Mouse (Mus musculus) ovary, adult 18-20 months (tissue): ENCODE results near the gene Exosc5.

Experiments used
- DNase-seq: peaks from one replicate; pipeline ENCODE4 v3.0.0; 2022; ENCODE audit warnings: low spot score, mixed read lengths

Exosc5 gene

DNA sequence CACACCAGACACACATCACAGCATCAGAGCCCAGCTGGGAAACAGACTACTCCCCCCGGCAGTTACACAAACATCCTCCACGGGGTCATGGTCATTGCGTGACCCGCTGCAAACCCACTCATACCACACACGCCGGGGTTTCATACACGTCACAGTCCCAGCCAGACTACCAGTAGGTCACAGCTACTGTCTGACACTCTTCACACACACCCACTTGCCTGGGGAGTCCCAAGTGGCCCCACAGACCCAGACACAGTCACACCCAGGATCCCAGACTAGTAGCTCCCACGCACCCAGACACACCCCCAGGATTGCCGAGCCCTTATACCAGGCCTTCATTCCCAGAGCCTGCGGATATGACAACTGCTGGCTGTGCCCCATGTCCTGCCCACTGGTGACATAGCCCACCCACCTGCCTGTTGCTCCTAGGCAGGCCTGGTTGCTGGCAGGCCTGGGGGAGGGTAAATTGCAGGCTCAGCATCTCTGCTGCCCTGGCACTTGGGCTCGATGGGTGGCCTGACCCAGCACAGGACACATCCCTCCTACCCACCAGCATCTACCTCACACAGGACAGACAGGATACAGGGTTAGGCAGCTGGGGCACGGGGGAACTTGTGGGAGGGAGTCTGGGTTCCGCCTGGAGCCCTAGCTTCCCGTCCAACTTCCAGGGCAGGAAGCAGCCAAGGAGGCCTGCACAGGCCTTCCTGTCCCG is 48.8 kb downstream of the Exosc5 start:
- DNase-seq, result peak; percentile 50

DNA sequence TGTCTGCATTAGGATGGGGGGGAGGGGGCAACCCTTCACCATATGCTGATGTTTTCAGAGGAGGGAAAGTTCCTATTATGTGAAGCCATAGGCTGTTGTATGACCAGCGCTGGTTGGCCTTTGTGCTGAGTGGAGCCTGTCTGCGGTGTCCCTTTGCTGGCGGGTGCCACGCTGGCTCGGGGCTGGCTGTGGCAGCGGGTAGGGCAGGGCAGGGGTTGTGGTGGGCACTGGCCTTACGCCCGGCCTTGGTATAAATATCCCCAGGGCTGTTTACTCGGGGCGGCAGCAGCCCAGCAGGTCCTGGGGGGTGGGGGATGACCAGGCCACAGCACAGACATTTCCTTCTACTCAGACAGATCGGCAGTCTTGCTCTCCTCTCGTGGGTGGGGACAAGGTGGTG is 51.0 kb downstream of the Exosc5 start:
- DNase-seq, result no peak

DNA sequence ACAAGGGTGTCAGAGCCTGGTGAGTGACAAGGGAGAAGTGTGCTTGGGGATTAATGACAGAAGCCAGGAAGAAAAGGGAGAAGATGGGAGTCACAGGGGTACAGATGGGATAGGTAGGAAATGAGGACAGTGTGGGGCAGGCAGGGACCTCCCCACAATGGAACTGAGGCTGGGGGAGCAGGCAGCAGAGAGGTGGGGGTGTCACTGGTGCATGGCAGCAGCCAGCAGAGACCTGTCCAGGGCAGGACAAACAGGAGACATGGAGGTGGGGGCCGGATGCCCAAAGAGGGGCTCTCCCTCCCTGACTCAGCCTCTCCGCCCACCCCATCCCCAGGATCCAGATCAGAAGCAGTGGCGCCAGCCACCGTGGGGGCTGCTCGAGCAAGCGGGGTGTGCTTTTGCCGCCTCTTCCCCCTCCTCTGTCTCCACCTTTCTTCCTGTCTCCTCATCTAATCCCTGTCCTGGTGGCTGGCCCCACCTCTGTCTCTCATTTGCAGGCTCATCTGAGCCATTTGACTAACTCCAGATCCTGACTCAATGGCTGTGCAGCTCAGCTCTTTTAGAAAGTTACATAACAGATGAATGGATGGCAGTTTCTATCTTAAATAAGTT is 51.7 kb downstream of the Exosc5 start:
- no peak for DNase-seq

DNA sequence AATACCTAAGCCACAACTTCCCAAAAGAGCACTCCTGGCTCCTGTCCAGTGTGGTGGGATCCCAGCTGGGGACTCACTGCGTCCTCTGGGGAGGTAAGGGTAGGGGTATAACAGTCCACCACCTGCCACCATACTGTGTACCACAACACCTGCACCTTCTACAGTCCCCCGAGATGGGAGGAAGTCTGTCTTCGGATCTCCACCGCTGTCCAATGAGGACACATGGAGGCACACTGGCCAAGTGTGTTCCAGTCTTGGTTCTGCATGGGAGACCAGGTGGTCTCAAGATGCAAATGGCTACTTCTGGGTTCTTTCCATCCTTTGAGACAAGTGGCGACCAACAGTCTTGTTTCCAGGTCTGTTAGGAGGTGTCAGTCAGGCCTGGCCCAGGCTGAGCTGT is 52.2 kb downstream of the Exosc5 start:
- no peak for DNase-seq

DNA sequence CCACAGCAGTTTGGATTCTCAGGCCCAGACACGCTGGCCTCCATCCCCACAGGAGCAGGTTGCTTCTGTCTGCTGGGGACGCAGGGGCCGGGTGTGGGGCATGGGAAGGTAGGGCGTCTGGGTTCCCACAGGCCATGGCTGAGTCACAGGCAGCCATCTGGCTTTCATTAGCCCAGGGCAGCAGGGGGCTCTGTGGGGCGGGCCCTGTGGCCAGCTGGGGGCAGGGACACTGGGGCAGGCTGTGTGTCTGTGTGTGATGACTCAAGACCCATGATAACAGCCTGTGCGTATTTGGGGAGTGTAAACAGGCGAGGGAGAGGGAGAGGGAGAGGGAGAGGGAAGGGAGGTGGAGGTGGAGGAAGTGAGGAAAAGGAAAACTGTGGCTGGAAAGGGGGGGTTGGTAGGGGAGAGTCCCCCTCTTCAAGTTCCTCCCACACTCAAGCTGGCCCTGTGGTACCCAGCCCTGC is 52.8 kb downstream of the Exosc5 start:
- peak; percentile 76 for DNase-seq

DNA sequence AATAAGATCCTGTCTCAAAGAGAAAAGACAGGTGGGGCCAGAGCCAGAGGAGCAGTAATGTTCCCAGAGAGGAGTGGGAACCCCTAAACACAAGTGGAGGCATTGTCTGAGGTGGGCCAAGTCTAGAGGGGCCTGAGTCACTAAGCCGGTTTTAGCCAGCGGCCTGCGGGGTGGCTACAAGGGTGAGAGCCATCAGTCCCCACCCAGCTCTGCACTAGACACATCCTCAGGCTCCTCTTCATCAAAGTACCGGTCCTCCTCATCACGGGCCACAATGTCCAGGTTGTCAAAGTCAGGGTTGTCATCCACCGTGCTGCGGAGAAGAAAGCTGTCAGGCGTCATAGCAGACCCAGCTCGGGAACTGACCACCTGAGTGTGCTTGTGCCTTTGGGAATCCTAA is 53.8 kb downstream of the Exosc5 start:
- no peak for DNase-seq

DNA sequence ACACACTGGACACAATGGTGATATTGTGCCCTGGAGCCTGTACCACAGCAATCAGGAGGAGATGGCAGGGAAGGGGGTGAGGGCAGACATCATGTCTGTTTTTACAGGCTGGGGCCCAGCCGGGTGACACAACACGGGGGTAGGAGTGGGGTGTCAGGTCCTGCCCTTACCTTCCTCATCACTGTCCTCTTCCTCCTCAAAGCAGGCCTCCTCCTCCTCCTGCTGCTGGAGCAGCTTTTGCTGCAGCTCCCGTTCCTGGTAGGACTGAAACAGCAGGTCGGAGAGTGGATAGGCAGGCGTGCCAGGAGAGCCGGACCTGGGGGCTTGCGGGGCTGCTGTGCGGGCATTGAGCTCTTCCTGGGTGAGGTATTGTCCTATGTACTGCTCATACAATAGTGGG is 55.6 kb downstream of the Exosc5 start:
- no peak for DNase-seq

DNA sequence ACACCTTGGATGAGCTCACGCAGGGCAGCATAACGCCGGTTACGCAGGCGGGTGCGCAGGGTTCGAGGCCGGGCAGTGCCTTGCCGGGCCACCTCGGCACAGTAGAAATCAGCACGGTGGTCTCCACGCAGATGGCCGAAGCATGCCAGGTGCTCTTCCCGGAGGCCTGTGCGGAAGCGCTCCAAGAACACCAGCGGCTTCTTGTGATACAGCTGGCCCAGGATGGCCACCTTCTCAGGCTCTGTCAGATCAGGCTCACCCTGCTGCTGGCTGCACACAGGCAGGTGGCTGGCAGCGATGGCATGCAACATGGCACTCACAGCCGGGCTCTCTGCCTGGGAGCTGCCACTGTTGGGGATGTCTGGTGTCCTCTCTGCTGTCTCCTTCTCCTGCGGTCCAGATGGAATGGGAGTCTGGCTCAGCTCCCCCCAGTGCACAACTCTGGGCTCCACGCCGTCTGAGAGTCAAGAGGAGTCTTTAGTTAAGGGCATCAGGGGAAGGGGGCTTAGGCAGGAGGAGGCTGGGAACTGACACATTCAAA is 56.8 kb downstream of the Exosc5 start:
- no peak for DNase-seq

DNA sequence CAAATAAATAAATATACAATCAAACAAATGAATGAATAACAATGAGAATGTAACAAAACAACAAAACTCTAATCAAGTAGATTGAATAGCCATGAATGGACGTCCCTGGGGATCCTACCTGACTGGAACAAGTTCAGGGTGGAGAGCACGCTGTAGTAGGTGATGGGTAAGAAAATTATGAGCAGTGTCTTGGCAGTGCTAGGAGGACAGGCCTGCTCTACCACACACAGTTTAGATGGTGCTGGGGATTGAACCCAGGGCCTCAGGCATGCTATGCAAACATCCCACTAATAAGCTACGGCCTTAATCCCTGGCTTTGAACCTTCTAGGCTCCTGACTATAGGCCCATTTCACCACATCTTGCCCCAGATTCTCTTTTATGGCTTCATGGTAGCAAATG is 58.5 kb downstream of the Exosc5 start:
- no peak for DNase-seq

DNA sequence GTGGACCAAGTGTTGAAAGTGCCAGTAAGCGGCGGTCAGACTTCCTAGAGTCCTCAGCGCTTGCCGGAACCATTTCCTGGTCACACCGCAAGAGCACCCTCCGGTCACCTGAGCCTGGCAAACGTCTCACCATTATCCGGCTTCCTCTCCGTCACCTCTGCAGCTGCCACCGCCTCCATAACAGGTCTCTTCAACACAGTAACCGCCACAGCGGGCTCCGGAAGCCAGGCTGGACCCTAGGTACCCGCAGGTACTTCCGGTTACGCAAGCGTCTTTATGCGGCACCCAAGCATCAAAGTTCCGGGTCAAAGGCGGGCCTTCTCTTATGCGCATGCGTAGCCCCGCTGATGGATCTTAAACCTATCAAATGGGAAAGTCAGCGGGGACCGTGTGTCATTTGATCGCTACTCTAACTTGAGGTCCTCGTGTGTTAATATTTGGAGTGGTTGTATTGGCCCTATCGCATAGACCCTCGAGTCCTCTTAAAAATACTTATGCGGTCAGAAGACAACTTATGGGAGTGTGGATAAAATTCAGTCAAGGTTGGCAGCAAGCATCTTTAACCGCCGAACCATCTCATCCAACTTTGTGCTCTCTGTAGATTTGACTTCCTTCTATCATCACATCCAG is 59.9 kb downstream of the Exosc5 start, which contains the start of gene Ccdc97:
Gene Ccdc97 (minus strand): TSS at position 301 of the 630 bp plus-strand sequence.
- peak; percentile 89 for DNase-seq

DNA sequence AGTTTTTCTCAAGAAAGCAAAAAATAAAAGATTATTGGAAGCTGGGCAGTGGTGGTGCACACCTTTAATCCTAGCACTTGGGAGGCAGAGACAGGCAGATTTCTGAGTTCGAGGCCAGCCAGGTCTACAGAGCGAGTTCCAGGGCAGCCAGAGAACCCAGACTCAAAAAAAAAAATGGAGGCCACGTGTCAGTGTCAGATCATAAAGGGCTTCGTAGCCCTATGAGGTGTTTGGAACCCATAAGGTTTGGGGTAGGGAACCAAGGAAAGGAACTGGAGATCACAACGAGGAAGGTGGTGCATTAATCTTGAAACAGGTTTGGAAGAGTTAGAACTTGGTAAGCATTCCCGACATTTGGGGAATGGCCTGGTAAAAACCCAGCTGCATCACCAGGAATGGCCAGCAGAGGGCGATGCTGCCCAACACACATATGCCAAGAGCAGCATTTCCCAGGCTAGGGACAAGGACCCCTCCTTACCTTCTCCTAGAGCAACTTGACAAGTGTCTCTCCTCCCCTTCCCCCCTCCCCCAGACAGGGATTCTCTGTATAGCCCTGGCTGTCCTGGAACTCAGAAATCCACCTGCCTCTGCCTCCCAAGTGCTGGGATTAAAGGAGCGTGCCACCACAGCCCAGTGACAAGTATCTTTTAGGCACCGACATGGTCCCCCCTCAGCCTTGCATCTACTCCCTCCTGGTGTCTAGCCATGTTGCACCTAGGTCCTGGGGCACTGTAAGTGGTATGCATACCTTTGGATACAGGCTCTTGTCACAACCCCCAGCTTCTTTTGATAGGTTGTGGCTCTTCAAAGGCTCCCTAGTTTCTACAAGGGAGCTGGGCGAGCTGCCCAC is 61.0 kb downstream of the Exosc5 start:
- DNase-seq, result no peak

DNA sequence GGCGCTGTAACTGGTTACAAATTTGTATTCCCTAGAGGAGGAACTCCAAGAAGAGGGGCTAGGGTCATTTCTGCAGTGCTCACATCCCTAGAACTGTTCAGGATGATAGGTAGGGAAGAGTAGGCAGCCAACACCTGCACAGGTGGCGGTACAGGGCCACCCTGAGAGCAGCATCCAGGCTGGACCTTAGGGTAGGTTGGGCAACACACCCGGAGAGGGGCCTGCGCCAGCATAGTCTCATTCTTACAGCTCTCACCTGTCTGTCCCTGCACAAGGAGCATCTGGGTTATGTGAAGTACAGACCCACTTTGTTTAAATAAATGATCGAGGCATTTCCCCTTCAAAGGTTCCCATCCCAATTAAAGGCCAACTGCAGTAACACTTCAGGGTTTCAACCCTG is 61.8 kb downstream of the Exosc5 start:
- DNase-seq, result no peak
